Mouse (Mus musculus): Measurements from ENCODE around the gene Gm45837. TPM values are rescaled to one million over a fixed set of nuclear protein-coding genes. Genes with fewer than 3 reads are reported as not detected.

Gm45837 gene
- polyA plus RNA-seq, 1 experiment from 2014 or later, result 2.1 TPM

DNA sequence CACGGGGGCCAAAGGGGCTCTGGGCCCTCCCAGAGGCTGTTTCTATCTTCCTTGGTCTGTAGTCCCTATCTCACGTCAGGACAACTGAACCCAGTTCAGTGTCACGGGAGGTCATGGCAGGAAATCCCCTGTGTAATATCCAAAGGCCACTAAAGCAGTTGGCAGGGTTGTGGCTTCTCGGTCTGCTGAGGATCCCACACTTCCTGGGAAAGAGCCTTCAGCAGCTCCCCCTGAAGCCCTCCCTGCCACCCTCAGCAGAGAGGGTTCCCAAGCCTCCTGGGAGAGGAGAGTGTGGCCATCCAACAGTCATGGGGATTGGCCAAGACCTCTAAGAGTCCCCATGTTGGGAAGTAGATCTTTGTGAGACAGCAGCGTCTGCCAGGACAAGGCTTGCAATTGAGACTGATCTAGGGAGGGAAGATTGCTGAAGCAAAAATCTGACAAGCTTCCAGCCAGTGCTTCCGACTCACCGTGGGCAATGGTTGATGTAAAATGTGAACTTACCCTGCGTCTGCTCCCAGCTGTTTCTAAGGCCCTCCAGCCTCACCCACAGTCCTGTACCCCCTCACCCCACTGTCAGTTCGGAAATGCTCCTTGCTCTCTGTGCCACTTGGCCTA, 72.9 kb downstream of the Gm45837 start:
- Histone ChIP-seq H3K4me2 (no peak overlapping the region), H3K9ac (no peak overlapping the region), H3K4me1 (peaks cover 5% of the 10 kb centered on the region; the same call in 1 of the 2 replicates), H3K9me3 (no peaks in the 10 kb centered on the region), H3K27me3 (no peaks in the 10 kb centered on the region), H3K4me3 (no peak overlapping the region), H3K27ac (no peak overlapping the region), H3K36me3 (no peaks in the 10 kb centered on the region)
- no peak for ATAC-seq (ENCODE audit: insufficient number of reproducible peaks, insufficient read depth, low FRiP score, low TSS enrichment, low read depth)
- 64% methylated on average over 9 of the region's 9 CpGs for WGBS

DNA sequence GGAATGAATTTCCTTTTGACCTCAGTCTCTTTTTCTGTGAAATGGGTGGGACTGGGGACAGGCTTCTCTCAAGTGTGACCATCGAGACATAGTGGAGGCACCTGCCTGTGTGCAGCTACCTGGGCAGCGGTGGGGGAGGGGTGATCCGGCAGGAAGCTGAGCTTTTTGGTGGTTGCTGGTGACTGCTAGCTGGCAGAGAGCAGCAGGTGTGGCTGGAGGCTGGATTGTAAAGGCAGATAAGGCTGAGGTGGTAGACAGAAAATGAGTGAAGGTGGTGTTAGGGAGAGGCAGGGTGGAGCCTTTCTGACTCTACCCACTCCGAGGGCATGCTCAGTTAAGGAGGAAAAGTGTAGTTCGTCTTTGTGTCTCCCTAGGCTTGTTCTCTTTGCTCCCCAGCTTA, 76.4 kb downstream of the Gm45837 start:
- Histone ChIP-seq H3K9ac (no peak overlapping the region), H3K4me3 (no peak overlapping the region), H3K4me1 (peaks cover 5% of the 10 kb centered on the region; the same call in 1 of the 2 replicates), H3K27ac (no peak overlapping the region), H3K36me3 (no peaks in the 10 kb centered on the region), H3K27me3 (no peaks in the 10 kb centered on the region), H3K4me2 (no peak overlapping the region), H3K9me3 (no peaks in the 10 kb centered on the region)
- WGBS, result 74% methylated on average over 5 of the region's 5 CpGs
- no peak for ATAC-seq (ENCODE audit: insufficient number of reproducible peaks, insufficient read depth, low FRiP score, low TSS enrichment, low read depth)

DNA sequence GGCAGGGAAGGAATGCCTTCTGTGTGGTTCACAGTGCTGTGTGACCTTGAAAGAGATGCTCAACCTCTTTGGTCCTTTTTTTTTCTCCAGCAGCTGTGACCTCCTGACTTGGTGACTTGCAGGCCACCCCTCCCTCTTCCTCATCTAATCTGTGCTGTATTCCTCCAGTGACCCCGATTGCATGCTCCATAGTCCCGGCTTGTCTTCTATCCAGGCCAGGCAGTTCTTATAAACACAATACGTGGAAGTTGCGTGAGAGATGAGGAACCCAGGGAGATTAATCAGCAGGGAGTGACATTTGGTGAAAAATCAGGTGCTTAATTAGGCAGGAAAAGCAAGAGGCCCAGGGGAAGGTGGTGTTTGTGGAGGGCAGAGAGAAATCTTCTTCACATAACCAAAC, 80.3 kb downstream of the Gm45837 start:
- Histone ChIP-seq H3K27ac (no peak overlapping the region), H3K36me3 (no peaks in the 10 kb centered on the region), H3K4me1 (no peaks in the 10 kb centered on the region), H3K4me3 (no peak overlapping the region), H3K4me2 (no peak overlapping the region), H3K9ac (no peak overlapping the region), H3K27me3 (no peaks in the 10 kb centered on the region), H3K9me3 (no peaks in the 10 kb centered on the region)
- 62% methylated on average over 4 of the region's 4 CpGs for WGBS
- no peak for ATAC-seq (ENCODE audit: insufficient number of reproducible peaks, insufficient read depth, low FRiP score, low TSS enrichment, low read depth)

DNA sequence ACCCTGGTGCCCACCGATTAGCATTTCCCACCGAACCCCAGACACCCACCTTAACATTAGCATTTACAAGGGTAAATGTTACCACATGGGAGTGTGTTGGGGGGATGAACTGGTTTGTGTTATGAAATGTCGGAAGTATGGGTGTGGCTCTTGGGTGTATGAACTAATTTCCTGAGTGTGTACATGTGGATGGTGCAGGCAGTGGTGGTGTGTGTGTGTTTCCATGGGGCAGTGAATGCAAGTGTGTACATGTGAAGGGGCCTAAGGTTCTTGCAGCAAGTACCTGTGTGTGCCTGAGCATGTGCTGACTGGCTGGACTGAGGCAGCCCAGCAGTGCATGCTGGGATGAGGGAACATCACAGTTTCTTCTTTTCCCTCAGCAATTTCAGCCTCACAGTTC, 87.7 kb downstream of the Gm45837 start:
- WGBS, result 57% methylated on average over 3 of the region's 3 CpGs

DNA sequence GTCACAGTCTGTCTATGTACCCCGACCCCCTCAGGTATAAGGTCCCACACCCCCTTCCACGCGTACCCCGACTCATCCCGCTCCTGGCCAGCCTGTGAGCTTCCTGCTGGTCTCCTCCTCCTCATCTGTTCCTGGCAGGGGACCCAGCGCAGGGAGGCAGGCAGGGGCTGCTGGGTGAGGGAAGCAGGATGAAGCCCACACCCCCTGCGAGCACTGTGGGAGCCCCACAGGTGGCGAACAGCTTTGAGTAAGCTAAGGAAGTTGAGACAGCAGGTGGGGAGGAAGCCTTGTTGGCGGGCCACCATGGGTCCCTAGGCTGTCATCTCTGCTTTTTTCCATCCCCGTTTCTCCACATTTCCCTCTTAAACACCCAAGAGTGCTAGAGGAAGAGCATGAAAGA, 88.6 kb downstream of the Gm45837 start:
- no peak overlapping the region for H3K9ac ChIP-seq
- H3K4me2 ChIP-seq, result no peak overlapping the region
- peaks cover 39% of the 10 kb centered on the region for H3K27me3 ChIP-seq
- peaks cover 6% of the 10 kb centered on the region for H3K4me1 ChIP-seq
- ATAC-seq (ENCODE audit: insufficient number of reproducible peaks, insufficient read depth, low FRiP score, low TSS enrichment, low read depth), result no peak
- no peak overlapping the region for H3K27ac ChIP-seq
- no peak overlapping the region for H3K4me3 ChIP-seq
- H3K36me3 ChIP-seq, result no peaks in the 10 kb centered on the region
- H3K9me3 ChIP-seq, result no peaks in the 10 kb centered on the region
- WGBS, result 53% methylated on average over 10 of the region's 10 CpGs

More for the DNA sequence above, 87.7 kb downstream of the Gm45837 start:
- H3K36me3 ChIP-seq, result no peaks in the 10 kb centered on the region
- H3K9ac ChIP-seq, result no peak overlapping the region
- no peaks in the 10 kb centered on the region for H3K9me3 ChIP-seq
- no peak overlapping the region for H3K4me2 ChIP-seq
- H3K4me1 ChIP-seq, result peaks cover 3% of the 10 kb centered on the region; the same call in 1 of the 2 replicates
- peaks cover 31% of the 10 kb centered on the region for H3K27me3 ChIP-seq
- no peak for ATAC-seq (ENCODE audit: insufficient number of reproducible peaks, insufficient read depth, low FRiP score, low TSS enrichment, low read depth)
- H3K4me3 ChIP-seq, result no peak overlapping the region
- H3K27ac ChIP-seq, result no peak overlapping the region

DNA sequence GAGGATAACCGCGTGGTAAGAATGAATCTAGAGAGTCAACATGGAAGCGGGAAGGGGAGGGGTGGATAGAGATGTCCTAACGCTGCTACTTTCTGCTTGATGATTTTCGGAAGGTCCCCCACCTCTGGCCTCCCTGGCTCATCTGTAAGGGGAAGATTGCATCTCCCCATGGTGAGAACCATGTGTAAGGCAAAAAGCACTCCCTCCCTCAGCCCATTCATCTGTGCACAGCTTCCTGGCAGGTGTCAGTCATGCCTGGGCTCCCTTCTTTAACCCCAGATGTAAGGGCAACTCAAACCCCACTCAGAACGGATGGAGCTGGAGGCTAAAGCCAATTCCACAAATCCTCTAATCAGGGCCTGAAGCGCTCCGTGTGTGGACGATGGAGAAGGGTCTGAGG, 89.0 kb downstream of the Gm45837 start:
- peaks cover 9% of the 10 kb centered on the region for H3K4me1 ChIP-seq
- H3K9me3 ChIP-seq, result no peaks in the 10 kb centered on the region
- ATAC-seq (ENCODE audit: insufficient number of reproducible peaks, insufficient read depth, low FRiP score, low TSS enrichment, low read depth), result no peak
- H3K9ac ChIP-seq, result no peak overlapping the region
- H3K36me3 ChIP-seq, result no peaks in the 10 kb centered on the region
- H3K27me3 ChIP-seq, result peaks cover 44% of the 10 kb centered on the region
- H3K27ac ChIP-seq, result no peak overlapping the region
- 70% methylated on average over 9 of the region's 9 CpGs for WGBS
- H3K4me3 ChIP-seq, result no peak overlapping the region
- no peak overlapping the region for H3K4me2 ChIP-seq

DNA sequence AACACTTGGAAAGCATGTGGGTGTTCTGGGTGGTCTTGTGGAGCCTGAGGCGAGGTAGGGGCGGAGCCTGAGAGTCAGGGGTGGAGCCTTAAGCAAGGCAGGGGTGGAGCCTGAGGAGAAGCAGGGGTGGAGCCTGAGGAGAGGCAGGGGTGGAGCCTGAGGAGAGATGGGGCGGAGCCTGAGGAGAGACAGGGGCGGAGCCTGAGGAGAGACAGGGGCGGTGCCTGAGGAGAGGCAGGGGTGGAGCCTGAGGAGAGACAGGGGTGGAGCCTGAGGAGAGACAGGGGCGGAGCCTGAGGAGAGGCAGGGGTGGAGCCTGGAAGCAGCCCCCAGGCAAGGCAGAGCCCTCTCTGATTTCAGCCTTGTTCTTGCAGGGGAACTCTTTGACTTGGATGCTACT, 90.5 kb downstream of the Gm45837 start:
- no peak overlapping the region for H3K4me2 ChIP-seq
- peaks cover 59% of the 10 kb centered on the region for H3K27me3 ChIP-seq
- H3K27ac ChIP-seq, result no peak overlapping the region
- peaks cover 12% of the 10 kb centered on the region for H3K4me1 ChIP-seq
- H3K9me3 ChIP-seq, result no peaks in the 10 kb centered on the region
- WGBS, result 81% methylated on average over 5 of the region's 6 CpGs
- H3K36me3 ChIP-seq, result no peaks in the 10 kb centered on the region
- no peak overlapping the region for H3K9ac ChIP-seq
- no peak for ATAC-seq (ENCODE audit: insufficient number of reproducible peaks, insufficient read depth, low FRiP score, low TSS enrichment, low read depth)
- H3K4me3 ChIP-seq, result no peak overlapping the region

DNA sequence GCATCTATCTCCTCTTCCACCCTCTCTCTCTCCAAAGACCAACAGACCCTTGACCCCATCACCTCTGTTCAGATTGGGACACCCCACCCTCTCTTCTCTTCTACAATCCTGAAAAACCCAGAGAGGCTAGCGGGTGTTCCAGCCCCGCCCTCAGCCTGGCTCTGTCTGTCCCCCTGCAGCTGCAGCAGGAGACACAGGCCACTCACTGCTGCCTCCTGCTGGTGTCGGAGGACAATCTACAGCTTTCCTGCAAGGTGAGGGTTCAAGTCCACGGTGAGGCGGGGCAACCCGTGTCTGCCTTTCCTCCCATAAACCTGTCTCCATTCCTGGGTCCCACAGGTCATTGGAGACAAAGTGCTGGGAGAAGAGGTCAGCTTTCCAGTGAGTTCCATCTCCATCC, 91.0 kb downstream of the Gm45837 start:
- no peak overlapping the region for H3K27ac ChIP-seq
- peaks cover 12% of the 10 kb centered on the region for H3K4me1 ChIP-seq
- ATAC-seq (ENCODE audit: insufficient number of reproducible peaks, insufficient read depth, low FRiP score, low TSS enrichment, low read depth), result no peak
- H3K27me3 ChIP-seq, result peaks cover 55% of the 10 kb centered on the region
- no peak overlapping the region for H3K4me3 ChIP-seq
- H3K9me3 ChIP-seq, result no peaks in the 10 kb centered on the region
- WGBS, result 74% methylated on average over 6 of the region's 6 CpGs
- H3K9ac ChIP-seq, result no peak overlapping the region
- no peak overlapping the region for H3K4me2 ChIP-seq
- H3K36me3 ChIP-seq, result no peaks in the 10 kb centered on the region

DNA sequence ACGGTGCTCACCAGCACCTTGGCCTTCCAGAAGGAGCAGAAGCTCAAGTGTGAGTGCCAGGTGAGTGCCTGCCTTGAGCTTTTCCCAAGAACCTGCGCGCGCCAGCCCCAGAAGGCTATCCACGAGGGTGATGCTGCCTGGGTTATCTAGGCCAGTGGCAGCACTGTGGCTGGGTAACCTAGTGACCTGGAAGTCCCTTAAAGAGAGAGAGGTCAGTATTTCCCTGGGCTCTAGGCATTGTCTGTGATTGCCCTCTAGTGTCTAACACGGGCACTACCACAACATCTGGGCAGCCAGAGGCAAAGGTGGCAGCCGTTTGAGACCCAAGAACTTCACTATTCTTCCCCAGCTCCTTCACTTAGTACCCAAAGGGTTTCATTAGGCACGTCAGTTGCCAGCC, 92.7 kb downstream of the Gm45837 start:
- Histone ChIP-seq H3K4me1 (peaks cover 12% of the 10 kb centered on the region), H3K9me3 (no peaks in the 10 kb centered on the region), H3K27ac (no peak overlapping the region), H3K36me3 (no peaks in the 10 kb centered on the region), H3K4me3 (no peak overlapping the region), H3K9ac (no peak overlapping the region), H3K4me2 (no peak overlapping the region), H3K27me3 (peaks cover 44% of the 10 kb centered on the region)
- no peak for ATAC-seq (ENCODE audit: insufficient number of reproducible peaks, insufficient read depth, low FRiP score, low TSS enrichment, low read depth)
- 22% methylated on average over 8 of the region's 8 CpGs for WGBS

DNA sequence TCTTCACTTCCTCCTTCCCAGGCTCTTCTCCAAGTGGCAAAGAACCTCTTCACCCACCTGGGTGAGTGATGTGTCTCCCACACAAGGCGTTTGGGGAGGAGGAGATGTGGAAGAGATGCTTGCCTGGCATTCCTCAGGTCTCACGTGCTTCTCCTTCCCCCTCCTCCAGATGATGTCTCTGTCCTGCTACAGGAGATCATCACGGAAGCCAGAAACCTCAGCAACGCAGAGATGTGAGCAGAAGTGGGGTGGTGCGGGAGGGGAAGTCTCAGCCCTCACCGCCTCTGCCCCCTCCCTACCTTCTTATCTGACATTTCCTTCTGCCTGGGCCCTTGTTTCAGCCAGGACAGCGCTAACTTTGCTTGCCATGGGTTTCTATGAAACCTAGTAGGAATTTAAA, 93.1 kb downstream of the Gm45837 start:
- Histone ChIP-seq H3K4me3 (no peak overlapping the region), H3K9ac (no peak overlapping the region; the same call in 1 of the 2 replicates), H3K27ac (no peak overlapping the region), H3K36me3 (no peaks in the 10 kb centered on the region), H3K4me2 (no peak overlapping the region), H3K9me3 (no peaks in the 10 kb centered on the region), H3K27me3 (peaks cover 44% of the 10 kb centered on the region), H3K4me1 (peaks cover 9% of the 10 kb centered on the region; the same call in 1 of the 2 replicates)
- WGBS, result 26% methylated on average over 7 of the region's 7 CpGs
- no peak for ATAC-seq (ENCODE audit: insufficient number of reproducible peaks, insufficient read depth, low FRiP score, low TSS enrichment, low read depth)

DNA sequence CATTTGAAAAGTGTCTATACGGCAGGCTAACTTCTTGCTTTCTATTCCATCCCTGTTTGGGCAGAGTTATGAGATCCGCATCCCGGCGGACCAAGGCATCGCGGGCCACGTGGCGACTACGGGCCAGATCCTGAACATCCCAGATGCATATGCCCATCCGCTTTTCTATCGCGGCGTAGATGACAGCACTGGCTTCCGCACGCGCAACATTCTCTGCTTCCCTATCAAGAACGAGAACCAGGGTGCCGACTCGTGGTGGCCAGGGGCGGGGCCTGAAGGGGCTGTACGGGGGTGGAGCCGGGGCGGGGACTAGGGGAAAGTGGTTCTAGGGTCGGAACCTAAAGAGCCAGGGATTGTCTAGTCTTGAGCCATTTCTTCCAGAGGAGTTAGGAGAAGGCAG, 93.8 kb downstream of the Gm45837 start:
- H3K4me2 ChIP-seq, result peak overlapping the region; percentile 62
- H3K27ac ChIP-seq, result no peak overlapping the region
- peaks cover 41% of the 10 kb centered on the region for H3K27me3 ChIP-seq
- no peaks in the 10 kb centered on the region for H3K9me3 ChIP-seq
- 10% methylated on average over 24 of the region's 24 CpGs for WGBS
- peaks cover 9% of the 10 kb centered on the region; the same call in 1 of the 2 replicates for H3K4me1 ChIP-seq
- no peaks in the 10 kb centered on the region for H3K36me3 ChIP-seq
- no peak for ATAC-seq (ENCODE audit: insufficient number of reproducible peaks, insufficient read depth, low FRiP score, low TSS enrichment, low read depth)
- H3K4me3 ChIP-seq, result peak overlapping the region; percentile 35
- H3K9ac ChIP-seq, result peak overlapping the region; percentile 51

DNA sequence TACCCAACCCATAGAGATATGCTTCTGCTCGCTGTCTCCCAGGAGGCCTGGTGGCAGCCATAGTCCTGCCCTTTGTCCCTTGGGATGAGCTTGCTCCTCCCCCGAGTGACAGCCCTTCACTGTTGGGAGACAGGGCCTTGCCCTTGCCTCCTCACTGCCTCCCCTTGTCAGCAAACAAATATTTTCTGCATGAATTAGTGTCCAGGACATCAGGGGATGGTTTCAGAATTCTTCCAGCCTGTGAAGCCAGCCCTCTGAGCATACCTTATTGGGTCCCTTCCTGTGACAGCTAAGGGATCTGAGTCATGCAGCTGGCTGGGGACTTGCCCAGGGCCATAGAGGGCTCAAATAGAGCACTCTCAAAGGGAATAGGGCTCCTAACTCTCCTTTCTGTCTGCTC, 98.5 kb downstream of the Gm45837 start:
- 60% methylated on average over 2 of the region's 2 CpGs for WGBS
- H3K4me1 ChIP-seq, result peaks cover 7% of the 10 kb centered on the region; the same call in 1 of the 2 replicates
- H3K36me3 ChIP-seq, result no peaks in the 10 kb centered on the region
- no peak overlapping the region for H3K4me2 ChIP-seq
- no peak for ATAC-seq (ENCODE audit: insufficient number of reproducible peaks, insufficient read depth, low FRiP score, low TSS enrichment, low read depth)
- H3K27ac ChIP-seq, result no peak overlapping the region
- H3K4me3 ChIP-seq, result no peak overlapping the region
- H3K27me3 ChIP-seq, result peaks cover 21% of the 10 kb centered on the region
- H3K9ac ChIP-seq, result no peak overlapping the region
- no peaks in the 10 kb centered on the region for H3K9me3 ChIP-seq
